11 mouse cellular contexts compared by ENCODE assay signal in the genomic region with DNA sequence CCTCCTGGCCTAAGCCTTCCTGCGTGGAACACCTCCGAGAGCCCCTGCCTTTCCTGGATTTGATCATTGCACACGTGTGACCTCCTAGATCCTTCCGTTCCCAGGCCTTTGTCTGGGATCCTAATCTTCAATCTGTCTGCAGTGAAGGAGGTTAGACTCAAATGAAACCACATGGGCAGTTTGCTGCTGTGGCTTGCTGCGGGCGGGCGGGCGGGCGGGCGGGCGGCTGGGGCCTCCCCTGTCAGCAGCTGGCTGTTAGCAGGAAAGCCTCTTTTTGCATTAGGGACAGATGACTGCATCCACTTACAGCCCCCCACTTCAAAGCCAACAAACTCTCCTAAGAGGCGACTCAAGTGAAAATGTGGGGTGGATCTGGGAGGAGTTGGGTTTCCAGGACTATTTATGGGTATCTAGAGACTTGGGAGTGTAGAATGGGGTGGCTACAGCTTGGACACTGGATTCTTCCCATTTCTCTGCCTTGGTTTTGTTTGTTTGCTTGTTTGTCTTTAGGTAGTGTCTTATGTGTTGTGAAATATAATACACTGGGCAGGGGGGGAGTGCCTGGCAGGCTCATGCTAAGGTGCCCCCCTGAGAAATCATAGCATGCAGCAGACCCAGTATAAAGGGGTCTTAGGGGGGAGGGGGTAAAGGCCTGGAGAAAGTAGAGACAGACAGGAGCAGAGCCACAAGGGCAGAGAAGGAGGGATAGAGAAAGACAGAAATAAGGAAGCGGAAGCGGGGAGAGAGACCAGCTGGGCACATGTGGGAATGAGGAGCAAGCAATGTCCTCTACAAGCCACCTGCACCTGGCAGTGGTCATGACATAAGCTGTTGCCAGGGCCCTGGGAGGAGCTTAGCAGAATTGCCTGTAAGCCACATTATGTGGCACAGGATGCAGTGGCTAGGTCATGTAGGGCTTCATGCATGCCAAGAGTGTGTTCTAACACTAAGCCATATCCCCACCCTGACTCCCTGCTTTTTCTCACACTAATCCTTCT.
DNase-seq lines count a peak whose midpoint lies in the region; ATAC-seq and TF ChIP-seq lines count a peak whose summit lies in the region.
"Had no signal": no experiment of that assay in that cellular context is flagged by ENCODE, and none has a peak within 500 bp of the region (broad histone marks: within the 10 kb centered on the region; RNA-seq: fewer than 3 reads in every experiment).

No protein-coding gene starts in this region.

- peaks cover 3% of the 10 kb centered on the region; the same call in 1 of the 2 replicates for H3K4me1 ChIP-seq in lung, embryonic 14.5 days (ENCODE audit: insufficient read depth)
- H3K4me1 ChIP-seq in forebrain, embryonic 10.5 days: peaks cover 70% of the 10 kb centered on the region
- H3K4me1 ChIP-seq in limb, embryonic 11.5 days (ENCODE audit: control insufficient read depth, insufficient read depth, low read length): peaks cover 23% of the 10 kb centered on the region

- ATAC-seq in lung, embryonic 14.5 days (ENCODE audit: insufficient read depth): peak; percentile 57
- ATAC-seq in limb, embryonic 11.5 days (ENCODE audit: insufficient number of reproducible peaks, low FRiP score, low TSS enrichment, low read depth): peak; percentile 69
- ATAC-seq: lung, postnatal 0 days had no signal

- no peak overlapping the region for H3K9ac ChIP-seq in lung, embryonic 14.5 days
- H3K9ac ChIP-seq in limb, embryonic 11.5 days (ENCODE audit: low read length): no peak overlapping the region

- no peak overlapping the region for H3K27ac ChIP-seq in lung, embryonic 14.5 days (ENCODE audit: low read depth)
- H3K27ac ChIP-seq in forebrain, embryonic 10.5 days: peak overlapping the region; percentile 86
- H3K27ac ChIP-seq in limb, embryonic 11.5 days (replicated peaks; ENCODE audit: low read depth, low read length): peak overlapping the region; percentile 70; the same call in 1 of the 2 replicates

- peaks cover under 1% of the 10 kb centered on the region; the same call in 1 of the 2 replicates for H3K36me3 ChIP-seq in lung, embryonic 14.5 days (ENCODE audit: insufficient read depth)
- H3K36me3 ChIP-seq in forebrain, embryonic 10.5 days (replicated peaks): peaks cover 24% of the 10 kb centered on the region
- H3K36me3 ChIP-seq in limb, embryonic 11.5 days (ENCODE audit: control insufficient read depth, insufficient read depth, low read length): no peaks in the 10 kb centered on the region; the same call in 1 of the 2 replicates
- H3K36me3 ChIP-seq: G1E had no signal

- DNase-seq in lung, embryonic 14.5 days: peak; percentile 55
- DNase-seq in lung, postnatal 4 days: no peak
- peak; percentile 65 for DNase-seq in forebrain, embryonic 10.5 days (ENCODE audit: extremely low spot score, low spot score)
- DNase-seq in limb, embryonic 11.5 days (ENCODE audit: low spot score): peak; percentile 67
- peak; percentile 58 to 69 for DNase-seq in thymus, postnatal 10 days (ENCODE audit: low spot score in 2 of 2)
- DNase-seq in adrenal gland, adult 2 months: no peak
- DNase-seq in urinary bladder, adult 18-20 months (ENCODE audit: low spot score in 2 of 2): no peak
- DNase-seq in spleen, adult 18-20 months: no peak
- DNase-seq: kidney, postnatal 36 days had no signal

- H3K27me3 ChIP-seq in lung, embryonic 14.5 days (ENCODE audit: insufficient read depth, low read length): no peaks in the 10 kb centered on the region
- H3K27me3 ChIP-seq in forebrain, embryonic 10.5 days (ENCODE audit: poor library complexity, severe bottlenecking): no peaks in the 10 kb centered on the region
- H3K27me3 ChIP-seq in limb, embryonic 11.5 days (ENCODE audit: control insufficient read depth, insufficient read depth, low read length): no peaks in the 10 kb centered on the region

- H3K9me3 ChIP-seq in lung, embryonic 14.5 days (ENCODE audit: low read depth, low read length): no peaks in the 10 kb centered on the region
- no peaks in the 10 kb centered on the region for H3K9me3 ChIP-seq in forebrain, embryonic 10.5 days
- no peaks in the 10 kb centered on the region; the same call in 1 of the 2 replicates for H3K9me3 ChIP-seq in limb, embryonic 11.5 days (ENCODE audit: control insufficient read depth, low read length)

- no peak overlapping the region for H3K4me2 ChIP-seq in lung, embryonic 14.5 days
- H3K4me2 ChIP-seq in limb, embryonic 11.5 days (ENCODE audit: low read depth, severe bottlenecking): no peak overlapping the region

- WGBS in lung, embryonic 14.5 days: 33% methylated on average over 14 of the region's 14 CpGs
- 13% methylated on average over 14 of the region's 14 CpGs for WGBS in forebrain, embryonic 10.5 days
- WGBS in limb, embryonic 11.5 days: 14% methylated on average over 14 of the region's 14 CpGs

- H3K4me3 ChIP-seq in lung, embryonic 14.5 days (ENCODE audit: low read depth, low read length): no peak overlapping the region
- H3K4me3 ChIP-seq in forebrain, embryonic 10.5 days: peak overlapping the region; percentile 23; the same call in 1 of the 2 replicates
- H3K4me3 ChIP-seq in limb, embryonic 11.5 days (ENCODE audit: low read depth, low read length): no peak overlapping the region

- no peak for TF ChIP-seq CTCF in lung, embryonic 14.5 days (IDR thresholded peaks at IDR 0.05; ENCODE audit: low read depth)

Comparison
In these comparisons a context has a peak if more than half of its experiments do, and no peak if none do; other contexts are left out.
1. DNase-seq: peak in lung, embryonic 14.5 days (single experiment), forebrain, embryonic 10.5 days (single experiment), limb, embryonic 11.5 days (single experiment) and thymus, postnatal 10 days (2 of 2); none in lung, postnatal 4 days (0 of 2), adrenal gland, adult 2 months (single experiment), urinary bladder, adult 18-20 months (0 of 2) and spleen, adult 18-20 months (0 of 2).